Mouse (Mus musculus) bone marrow, adult 2 months (tissue): ENCODE results near the gene Sh3pxd2a.

Experiments
- CTCF ChIP-seq: fragments of 200-500 bp; IDR thresholded peaks from 2 replicates; pipeline ENCODE4 v1.5.1; 2011; ENCODE audit warnings: low read length, control low read depth; ENCODE audit not compliant: control insufficient read depth, insufficient read depth
- POLR2A ChIP-seq: fragments of 200-500 bp; IDR thresholded peaks from 2 replicates; pipeline ENCODE4 v1.6.1; 2011; ENCODE audit warnings: low read depth, mild to moderate bottlenecking, control low read depth, low read length, borderline replicate concordance; ENCODE audit not compliant: control insufficient read depth

GRCm38 (mm10) chr19:47512794-47513617 is 48.8 kb upstream of the Sh3pxd2a start:
- TF ChIP-seq CTCF = no peak
- no peak for TF ChIP-seq POLR2A
